Mouse (Mus musculus) ES-Bruce4 (cell line): Measurements from ENCODE around the gene Inpp5a.

ENCODE experiments used
- CTCF ChIP-seq: IDR thresholded peaks from one replicate; pipeline ENCODE4 v1.8.1; 2011; ENCODE audit warnings: low read depth, low read length
- EP300 ChIP-seq: IDR thresholded peaks from 2 replicates; pipeline ENCODE4 v1.6.1; 2011; ENCODE audit warnings: low read depth, low read length; ENCODE audit not compliant: insufficient read depth
- POLR2A ChIP-seq: IDR thresholded peaks from one replicate; pipeline ENCODE4 v1.8.1; 2011; ENCODE audit warnings: low read length; ENCODE audit not compliant: insufficient read depth

- no peak for TF ChIP-seq CTCF
- TF ChIP-seq EP300: no peak
- no peak for TF ChIP-seq POLR2A
Observed at GRCm38 (mm10) chr7:139439031-139439430, 50.1 kb downstream of the Inpp5a start.
